ENCODE assay signal across 10 mouse cellular contexts in the genomic region with DNA sequence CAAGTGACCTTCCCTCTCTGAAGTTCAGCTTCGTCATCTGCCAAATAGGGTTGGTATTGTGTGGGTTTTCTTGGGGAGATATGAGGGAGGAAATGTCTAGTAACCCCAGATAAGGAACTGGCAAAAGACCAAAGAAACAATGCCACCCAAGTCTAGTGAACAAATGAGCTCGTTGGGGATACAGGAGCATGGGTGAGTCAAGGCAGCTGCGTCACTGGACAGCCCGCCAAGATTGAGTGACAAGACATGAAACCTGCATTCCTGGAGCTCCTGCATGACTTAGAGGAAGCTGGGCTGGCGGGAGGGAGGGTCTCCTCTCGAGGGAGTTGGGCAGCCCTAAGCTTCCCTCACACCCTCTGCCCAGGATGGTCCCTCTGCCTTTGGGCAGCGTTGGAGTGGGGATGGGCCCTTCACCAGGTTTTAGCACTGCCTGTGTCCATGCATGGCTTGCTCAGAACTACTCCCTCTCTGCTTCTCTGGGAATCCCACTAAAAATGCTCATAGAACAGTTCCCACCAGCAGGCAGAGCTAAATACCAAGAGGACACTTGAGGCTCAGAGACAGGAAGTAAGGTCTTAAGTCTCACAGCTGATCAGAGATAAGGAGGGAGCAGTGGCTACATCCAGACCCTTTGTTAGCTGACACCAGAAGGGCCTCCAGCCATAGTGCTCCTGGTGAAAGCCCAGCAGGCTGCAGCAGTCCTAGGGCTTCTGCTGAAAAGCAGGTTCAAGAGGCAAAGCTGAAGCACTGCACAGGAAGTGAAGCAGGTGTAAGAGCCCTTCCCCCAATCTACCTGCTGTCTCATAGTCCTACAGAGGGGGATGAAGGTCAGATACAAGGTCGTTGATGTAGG. TPM values are rescaled to one million over a fixed set of nuclear protein-coding genes. Genes with fewer than 3 reads are reported as not detected.
DNase-seq lines count a peak whose midpoint lies in the region; ATAC-seq and TF ChIP-seq lines count a peak whose summit lies in the region.
"Had no signal": no experiment of that assay in that cellular context is flagged by ENCODE, and none has a peak within 500 bp of the region (broad histone marks: within the 10 kb centered on the region; RNA-seq: fewer than 3 reads in every experiment).

No protein-coding gene starts in this region.

- no peak for TF ChIP-seq POLR2A in kidney, adult 2 months (IDR thresholded peaks at IDR 0.05; ENCODE audit: low read depth, low read length)

- no peaks in the 10 kb centered on the region for H3K27me3 ChIP-seq in C2C12 (ENCODE audit: control insufficient read depth, insufficient read depth, insufficient read length)
- no peaks in the 10 kb centered on the region for H3K27me3 ChIP-seq in intestine, postnatal 0 days (replicated peaks; ENCODE audit: control insufficient read depth, insufficient read depth, low read length)
- H3K27me3 ChIP-seq in megakaryocyte, embryonic 14.5 days (replicated peaks), result peaks cover 28% of the 10 kb centered on the region
- H3K27me3 ChIP-seq in midbrain, embryonic 15.5 days (replicated peaks), result no peaks in the 10 kb centered on the region
- H3K27me3 ChIP-seq in kidney, adult 2 months (replicated peaks; ENCODE audit: control insufficient read depth, insufficient read depth, low read length), result no peaks in the 10 kb centered on the region
- H3K27me3 ChIP-seq: CH12.LX had no signal

- H3ac ChIP-seq in C2C12 (ENCODE audit: control insufficient read depth, insufficient read length, low read depth), result no peak overlapping the region

- H3K36me3 ChIP-seq in C2C12 (ENCODE audit: control insufficient read depth, insufficient read depth), result no peaks in the 10 kb centered on the region
- H3K36me3 ChIP-seq in intestine, postnatal 0 days (ENCODE audit: control insufficient read depth, insufficient read depth), result no peaks in the 10 kb centered on the region
- peaks cover 2% of the 10 kb centered on the region for H3K36me3 ChIP-seq in megakaryocyte, embryonic 14.5 days (replicated peaks; ENCODE audit: low read length)
- H3K36me3 ChIP-seq in midbrain, embryonic 15.5 days (replicated peaks), result no peaks in the 10 kb centered on the region
- H3K36me3 ChIP-seq in kidney, adult 2 months (ENCODE audit: control insufficient read depth, insufficient read depth, low read length), result no peaks in the 10 kb centered on the region

- no peaks in the 10 kb centered on the region for H3K79me3 ChIP-seq in C2C12 (ENCODE audit: low read depth)

- DNase-seq in adrenal gland, postnatal 14 days, result peak; percentile 44
- no peak for DNase-seq in adrenal gland, adult 8-10 months
- no peak for DNase-seq in kidney, adult 2 months
- no peak for DNase-seq in layer of hippocampus, postnatal 10 days (ENCODE audit: low spot score in 2 of 2)
- DNase-seq: kidney, adult 8-10 months had no signal

- no peak overlapping the region for H3K4me3 ChIP-seq in C2C12 (ENCODE audit: insufficient read depth, poor library complexity, severe bottlenecking)
- H3K4me3 ChIP-seq in intestine, postnatal 0 days (ENCODE audit: low read depth, low read length), result no peak overlapping the region
- peak overlapping the region; percentile 72 for H3K4me3 ChIP-seq in megakaryocyte, embryonic 14.5 days (replicated peaks)
- no peak overlapping the region for H3K4me3 ChIP-seq in midbrain, embryonic 15.5 days
- H3K4me3 ChIP-seq in kidney, adult 2 months (ENCODE audit: insufficient read depth, low read depth, low read length), result no peak overlapping the region

- 0 out of 2 replicates have a peak, but pooled peaks cover 4% of the 10 kb centered on the region for H3K4me1 ChIP-seq in intestine, postnatal 0 days (replicated peaks; ENCODE audit: control insufficient read depth, insufficient read depth, low read length)
- peaks cover 70% of the 10 kb centered on the region for H3K4me1 ChIP-seq in megakaryocyte, embryonic 14.5 days
- no peaks in the 10 kb centered on the region for H3K4me1 ChIP-seq in midbrain, embryonic 15.5 days
- no peaks in the 10 kb centered on the region for H3K4me1 ChIP-seq in kidney, adult 2 months (ENCODE audit: control insufficient read depth, insufficient read depth, low read length)

- no peak overlapping the region for H3K9ac ChIP-seq in intestine, postnatal 0 days (ENCODE audit: low read depth, low read length)
- H3K9ac ChIP-seq in midbrain, embryonic 15.5 days, result no peak overlapping the region

- WGBS in intestine, postnatal 0 days, result 50% methylated on average over 8 of the region's 8 CpGs
- WGBS in midbrain, embryonic 15.5 days, result 68% methylated on average over 8 of the region's 8 CpGs
- 55% methylated on average over 8 of the region's 8 CpGs for WGBS in kidney, adult 2 months

- no peaks in the 10 kb centered on the region for H3K9me3 ChIP-seq in intestine, postnatal 0 days (ENCODE audit: control insufficient read depth)
- peaks cover 5% of the 10 kb centered on the region; the same call in 1 of the 2 replicates for H3K9me3 ChIP-seq in megakaryocyte, embryonic 14.5 days
- no peaks in the 10 kb centered on the region for H3K9me3 ChIP-seq in midbrain, embryonic 15.5 days

- ATAC-seq in intestine, postnatal 0 days, result no peak
- ATAC-seq in midbrain, embryonic 15.5 days (replicated peaks), result no peak

- H3K27ac ChIP-seq in intestine, postnatal 0 days (ENCODE audit: low read depth, low read length), result no peak overlapping the region
- H3K27ac ChIP-seq in midbrain, embryonic 15.5 days, result no peak overlapping the region
- H3K27ac ChIP-seq in kidney, adult 2 months (ENCODE audit: insufficient read depth, low read depth, low read length), result no peak overlapping the region

- no peak for TF ChIP-seq CTCF in C2C12 (IDR thresholded peaks at IDR 0.05; ENCODE audit: control insufficient read depth, insufficient read depth, insufficient read length)
- TF ChIP-seq CTCF in intestine, postnatal 0 days (IDR thresholded peaks at IDR 0.05; ENCODE audit: low read depth), result peak; percentile 39
- TF ChIP-seq CTCF in kidney, adult 2 months (conservative IDR thresholded peaks at IDR 0.05; ENCODE audit: insufficient read depth, insufficient read length, low read depth, low read length), result no peak

- H3K79me2 ChIP-seq in C2C12 (ENCODE audit: control insufficient read depth, insufficient read depth), result no peaks in the 10 kb centered on the region

- no peak overlapping the region for H3K4me2 ChIP-seq in intestine, postnatal 0 days (replicated peaks; ENCODE audit: low read depth)
- H3K4me2 ChIP-seq in midbrain, embryonic 15.5 days, result no peak overlapping the region

TF ChIP-seq in C2C12, 6 proteins besides CTCF, POLR2A, EP300 and RAD21:
- TF ChIP-seq MYOD1 (IDR thresholded peaks at IDR 0.05; ENCODE audit: control insufficient read depth, insufficient read length, low read depth) (peak; percentile 48), FOSL1 (IDR thresholded peaks at IDR 0.05; ENCODE audit: insufficient read depth, low read length, poor library complexity, severe bottlenecking) (peak; percentile 6), USF1 (IDR thresholded peaks at IDR 0.05; ENCODE audit: low read depth) (no peak), MYOG (IDR thresholded peaks at IDR 0.05; ENCODE audit: control insufficient read depth, extremely low read depth, insufficient read length) (no peak)

RNA-seq across cellular contexts. Expression of a gene that starts 11.7 kb away (rescaled TPM):
- 262 and 266 TPM in 2 replicates for total RNA-seq in adrenal gland, postnatal 14 days (2021)
- 100 to 1,000 TPM; 231 to 315 (median 255) TPM for total RNA-seq in adrenal gland, adult 8-10 months (2022)
- 595 TPM for polyA plus RNA-seq in C2C12 (2012; fragmentation: generic; extraction: Trizol)
- 370 and 377 TPM in 2 replicates for polyA plus RNA-seq in intestine, postnatal 0 days (2015; fragmentation: Nextera tagmentation; extraction: Ambion mirVana)
- polyA plus RNA-seq in megakaryocyte, embryonic 14.5 days (2012; ENCODE audit: insufficient read depth, low replicate concordance), result 98.4 and 228 TPM in 2 replicates
- polyA plus RNA-seq in midbrain, embryonic 15.5 days (2015; fragmentation: Nextera tagmentation; extraction: Ambion mirVana), result 586 and 594 TPM in 2 replicates
- 76.7 and 97.9 TPM in 2 replicates for polyA plus RNA-seq in kidney, adult 2 months (2012; rRNA removed)
- total RNA-seq in layer of hippocampus, postnatal 10 days (2021), result 100 to 1,000 TPM; 535 to 594 TPM

RNA-seq across cellular contexts. Expression of a gene that starts 36.6 kb away (rescaled TPM):
- total RNA-seq in adrenal gland, postnatal 14 days (2021), result 124 and 131 TPM in 2 replicates
- total RNA-seq in adrenal gland, adult 8-10 months (2022), result 100 to 1,000 TPM; 149 to 160 (median 153) TPM
- polyA plus RNA-seq in C2C12 (2012; fragmentation: generic; extraction: Trizol), result 141 TPM
- 92.8 and 99.3 TPM in 2 replicates for polyA plus RNA-seq in intestine, postnatal 0 days (2015; fragmentation: Nextera tagmentation; extraction: Ambion mirVana)
- polyA plus RNA-seq in megakaryocyte, embryonic 14.5 days (2012; ENCODE audit: insufficient read depth, low replicate concordance), result 28.0 and 142 TPM in 2 replicates
- 285 and 292 TPM in 2 replicates for polyA plus RNA-seq in midbrain, embryonic 15.5 days (2015; fragmentation: Nextera tagmentation; extraction: Ambion mirVana)
- polyA plus RNA-seq in kidney, adult 2 months (2012; rRNA removed), result 77.7 and 88.1 TPM in 2 replicates
- 100 to 1,000 TPM; 145 to 156 TPM for total RNA-seq in layer of hippocampus, postnatal 10 days (2021)

RNA-seq across cellular contexts. Expression of a gene that starts 41.8 kb away (rescaled TPM):
- 2.1 and 3.0 TPM in 2 replicates for total RNA-seq in adrenal gland, postnatal 14 days (2021)
- 1 to 10 TPM; 1.1 to 1.8 (median 1.3) TPM for total RNA-seq in adrenal gland, adult 8-10 months (2022)
- polyA plus RNA-seq in C2C12 (2012; fragmentation: generic; extraction: Trizol), result 0.30 TPM
- 55.2 and 66.7 TPM in 2 replicates for polyA plus RNA-seq in intestine, postnatal 0 days (2015; fragmentation: Nextera tagmentation; extraction: Ambion mirVana)
- 1.1 TPM in 1 of 2 replicates, not detected in the other for polyA plus RNA-seq in megakaryocyte, embryonic 14.5 days (2012; ENCODE audit: insufficient read depth, low replicate concordance)
- polyA plus RNA-seq in midbrain, embryonic 15.5 days (2015; fragmentation: Nextera tagmentation; extraction: Ambion mirVana), result 0.67 and 0.96 TPM in 2 replicates
- 1.2 and 1.3 TPM in 2 replicates for polyA plus RNA-seq in kidney, adult 2 months (2012; rRNA removed)
- total RNA-seq in layer of hippocampus, postnatal 10 days (2021), result 1 to 10 TPM; 1.3 to 1.6 TPM

RNA-seq across cellular contexts. Expression of a gene that starts 54.7 kb away (rescaled TPM):
- not detected in 2 replicates for total RNA-seq in adrenal gland, postnatal 14 days (2021)
- not detected for total RNA-seq in adrenal gland, adult 8-10 months (2022)
- not detected for polyA plus RNA-seq in C2C12 (2012; fragmentation: generic; extraction: Trizol)
- not detected in 2 replicates for polyA plus RNA-seq in intestine, postnatal 0 days (2015; fragmentation: Nextera tagmentation; extraction: Ambion mirVana)
- not detected in 2 replicates for polyA plus RNA-seq in megakaryocyte, embryonic 14.5 days (2012; ENCODE audit: insufficient read depth, low replicate concordance)
- polyA plus RNA-seq in midbrain, embryonic 15.5 days (2015; fragmentation: Nextera tagmentation; extraction: Ambion mirVana), result not detected in 2 replicates
- not detected in 2 replicates for polyA plus RNA-seq in kidney, adult 2 months (2012; rRNA removed)
- total RNA-seq in layer of hippocampus, postnatal 10 days (2021), result not detected
- total RNA-seq: CH12.LX had no signal

Comparison
In these comparisons a context has a peak if more than half of its experiments do, and no peak if none do; other contexts are left out.
1. RNA of a gene that starts 41.8 kb away (polyA plus RNA-seq): 55.2 to 66.7 TPM in intestine, postnatal 0 days; 1.2 to 1.3 TPM in kidney, adult 2 months, 1.1 TPM in megakaryocyte, embryonic 14.5 days, 0.67 to 0.96 TPM in midbrain, embryonic 15.5 days and 0.30 TPM in C2C12 (single experiment); every median in the first group is over 10 times any median in the second.